Mouse (Mus musculus) kidney, postnatal 10 days (tissue): ENCODE results near the gene Sidt2.

ENCODE experiments used
- DNase-seq: peaks from one replicate; pipeline ENCODE4 v3.0.0; 2021; ENCODE audit warnings: mixed read lengths

The Sidt2 gene

DNA sequence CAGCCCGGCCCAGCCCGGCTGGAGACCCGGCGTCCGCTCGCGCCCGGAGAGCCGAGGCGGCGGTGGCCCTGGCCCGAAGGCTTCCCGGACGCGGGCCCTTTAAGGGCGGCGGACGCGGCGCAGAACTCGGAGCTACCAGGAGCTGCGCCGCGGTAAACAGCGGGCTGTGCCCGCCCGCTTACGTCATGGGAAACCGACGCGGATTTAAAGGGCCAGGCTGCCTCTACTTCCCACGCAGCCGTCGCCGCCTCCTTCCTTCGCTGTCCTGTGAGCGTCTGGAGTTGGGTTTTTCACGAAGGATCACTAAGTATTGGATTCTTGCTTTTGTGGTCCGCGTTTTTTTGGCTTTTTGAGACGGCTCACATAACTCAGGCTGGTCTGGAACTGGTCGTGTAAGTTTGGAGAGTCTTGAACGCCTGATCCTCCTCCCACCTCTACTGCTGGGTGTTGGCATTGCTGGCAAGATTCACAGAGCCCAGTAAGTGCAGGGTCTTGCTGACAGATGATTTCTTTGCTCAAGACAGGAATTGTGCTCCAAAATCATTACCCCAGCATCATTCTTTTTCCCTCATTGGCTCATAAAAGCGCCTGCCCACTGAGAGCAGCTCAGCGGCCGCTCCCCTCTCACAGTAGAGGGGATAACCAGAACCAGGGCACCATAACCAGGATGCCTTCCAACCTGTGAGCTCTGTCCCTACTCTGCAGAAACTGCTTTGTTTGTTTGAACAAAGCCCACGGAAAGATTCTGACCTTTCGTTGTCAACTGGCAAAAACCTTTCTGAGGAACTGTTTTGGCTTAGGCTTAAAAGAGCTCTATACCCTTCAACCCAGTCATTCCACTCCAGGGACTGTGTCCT is at the start of gene Sidt2:
Gene Sidt2 (minus strand): TSS at position 152 of the 857 bp plus-strand sequence.
- DNase-seq = peak; percentile 95

DNA sequence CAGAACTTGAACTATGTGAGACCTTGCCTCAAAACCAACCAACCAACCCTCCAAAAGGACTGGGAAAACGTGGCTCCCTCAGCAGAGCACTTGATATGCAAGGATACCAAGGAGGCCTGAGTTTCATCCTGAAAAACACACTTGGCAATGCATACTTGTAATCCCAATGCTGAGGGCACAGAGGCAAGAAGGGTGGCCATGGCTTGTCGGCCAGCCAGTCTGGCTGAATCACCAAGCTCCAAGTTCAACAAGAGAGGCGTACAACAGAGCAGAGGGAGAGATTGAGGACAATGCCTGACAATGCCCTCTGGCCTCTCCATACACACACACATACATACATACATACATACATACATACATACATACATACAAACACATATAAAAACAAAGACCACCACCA is 49.5 kb upstream of the Sidt2 start:
- no peak for DNase-seq

DNA sequence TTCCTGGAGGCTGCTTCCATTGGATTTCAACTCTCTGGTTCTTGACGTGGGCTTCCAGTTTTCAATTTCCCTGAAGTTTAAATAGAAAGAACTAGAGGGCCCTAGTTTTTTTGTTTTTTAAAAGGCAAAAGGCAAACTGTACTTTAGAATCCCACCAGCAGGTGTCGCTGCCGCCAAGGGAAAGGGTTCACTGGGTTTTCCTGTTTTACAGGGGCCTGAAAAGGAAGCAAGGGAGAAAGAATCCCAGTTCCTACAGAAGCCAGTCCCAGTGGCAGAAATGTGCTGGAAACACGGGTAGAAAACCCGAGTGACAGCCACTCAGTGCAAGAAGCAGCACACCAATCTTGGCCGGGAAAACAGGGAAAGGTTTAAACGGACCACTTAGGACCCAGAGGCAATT is 48.7 kb upstream of the Sidt2 start:
- peak; percentile 91 for DNase-seq

DNA sequence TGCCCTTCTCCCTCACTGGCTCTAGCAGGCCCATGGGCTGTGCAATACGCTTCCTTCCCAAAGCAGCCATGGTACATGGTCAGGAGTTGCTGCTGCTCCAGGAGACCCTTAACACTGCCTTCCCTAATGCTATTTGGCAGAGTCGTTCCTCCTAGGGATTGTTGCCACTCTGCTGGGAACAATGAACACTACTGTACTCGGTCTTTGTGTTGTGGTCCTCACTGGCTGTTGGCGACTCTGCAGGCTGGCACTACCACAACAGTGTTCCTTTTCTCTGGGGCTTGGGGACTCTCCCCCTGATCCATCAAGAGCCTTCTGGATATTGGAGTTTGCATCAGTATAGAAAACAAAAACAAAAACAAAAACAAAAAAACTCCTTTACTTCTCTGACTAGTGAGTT is 44.0 kb upstream of the Sidt2 start:
- no peak for DNase-seq

DNA sequence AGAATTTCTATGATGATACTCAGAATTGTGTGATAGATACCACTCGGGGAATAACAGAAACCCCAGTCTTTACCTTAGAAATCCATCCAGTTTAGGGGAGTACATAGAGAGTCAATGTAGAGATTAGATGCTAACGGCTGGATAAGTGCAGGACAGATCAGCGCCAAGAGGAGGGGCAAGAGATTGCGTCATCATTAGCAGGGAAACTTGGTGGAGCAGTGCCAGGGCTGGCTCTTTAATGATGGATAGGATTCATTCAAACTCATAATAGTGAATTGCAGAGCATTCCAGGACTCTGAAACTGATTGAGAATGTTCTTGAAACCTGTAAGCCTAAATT is 30.1 kb upstream of the Sidt2 start:
- DNase-seq = peak; percentile 79

DNA sequence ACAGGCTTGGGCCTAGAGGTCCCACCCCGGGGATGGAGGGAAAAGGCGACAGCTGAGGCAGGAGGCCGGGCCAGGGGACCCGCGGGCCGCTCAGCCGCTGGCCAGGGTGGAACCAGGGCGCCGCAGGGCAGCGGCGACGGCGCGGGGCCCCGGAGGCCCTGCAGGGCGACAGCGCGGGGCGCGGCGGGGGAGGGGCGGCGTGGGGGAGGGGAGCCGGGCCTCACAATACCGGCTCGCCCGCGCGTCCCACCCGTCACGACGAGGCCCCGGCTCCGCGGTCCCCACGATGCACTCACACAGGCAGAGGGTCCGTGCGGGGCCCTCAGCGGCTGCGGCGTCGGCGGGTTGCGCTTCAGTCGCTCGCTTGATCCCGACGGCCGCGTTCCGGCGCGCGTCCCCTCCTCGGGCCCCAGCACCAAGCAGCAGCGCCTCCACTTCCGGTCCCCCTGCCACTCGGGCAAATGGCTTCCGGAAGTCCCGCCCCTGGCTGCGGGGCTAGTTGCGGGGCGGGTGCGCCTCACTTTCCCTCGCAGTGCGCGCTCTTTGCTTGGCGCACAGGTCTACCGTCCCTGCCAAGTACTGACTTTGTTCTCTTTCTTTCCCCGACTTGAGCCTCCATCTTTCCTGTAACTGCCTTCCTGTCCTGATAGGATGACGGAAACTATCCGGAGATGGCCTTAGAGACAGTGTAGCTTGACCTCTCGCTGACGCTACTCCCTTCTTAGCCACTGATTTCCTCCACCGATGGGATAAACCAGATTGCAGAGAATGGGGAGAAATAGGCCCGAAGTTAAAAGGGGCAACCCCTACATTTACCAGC is 29.6 kb upstream of the Sidt2 start:
- peak; percentile 94 for DNase-seq

DNA sequence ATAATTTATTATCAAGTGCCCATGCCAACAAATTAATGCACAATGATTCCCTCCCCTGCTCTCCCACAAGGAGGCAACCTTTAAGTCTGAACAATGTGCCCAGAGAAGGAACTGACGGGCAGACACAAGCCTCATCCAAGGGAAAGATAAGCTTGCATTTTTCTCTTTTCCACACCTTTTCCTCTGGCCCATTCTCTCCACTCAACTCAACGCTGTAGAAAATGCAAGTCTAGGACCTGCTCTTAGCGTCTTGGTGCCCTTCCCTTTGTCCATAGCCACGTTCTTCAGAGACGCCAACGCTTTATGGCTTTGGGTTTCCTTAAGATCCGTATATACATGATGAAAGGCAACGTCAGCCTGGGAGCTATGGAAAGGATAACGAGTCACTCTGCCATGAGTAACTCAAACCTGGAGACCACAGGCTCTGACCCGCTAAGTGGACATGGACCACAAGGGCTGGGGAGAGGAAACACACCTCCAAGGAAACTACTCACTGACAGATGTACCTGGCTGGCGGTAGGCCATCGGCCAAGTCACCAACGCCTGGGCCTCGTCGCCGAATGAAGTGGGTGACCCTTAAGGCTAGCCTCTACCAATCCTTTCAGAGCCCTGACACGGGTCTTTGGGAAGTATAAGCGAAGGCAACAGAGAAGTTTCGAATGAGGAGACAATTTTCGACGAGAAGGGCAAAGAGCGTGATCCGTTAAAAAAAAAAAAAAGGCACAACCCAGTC is 28.8 kb upstream of the Sidt2 start:
- peak; percentile 53 for DNase-seq

DNA sequence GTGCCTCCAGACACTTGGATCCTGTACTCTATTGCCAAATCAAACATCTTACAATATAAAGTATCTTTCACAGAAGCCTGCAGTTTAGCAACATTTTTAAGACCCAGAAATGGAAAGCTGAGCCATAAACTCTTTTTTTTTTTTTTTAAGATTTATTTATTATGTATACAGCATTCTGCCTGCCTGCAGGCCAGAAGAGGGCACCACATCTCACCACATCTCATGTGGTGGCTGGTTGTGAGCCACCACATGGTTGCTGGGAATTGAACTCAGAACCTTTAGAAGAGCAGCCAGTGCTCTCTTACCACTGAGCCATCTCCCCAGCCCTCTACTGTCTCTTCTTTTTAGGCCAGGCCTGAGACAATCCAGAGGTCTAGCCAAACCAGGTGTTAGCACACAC is 26.3 kb upstream of the Sidt2 start:
- DNase-seq = no peak

DNA sequence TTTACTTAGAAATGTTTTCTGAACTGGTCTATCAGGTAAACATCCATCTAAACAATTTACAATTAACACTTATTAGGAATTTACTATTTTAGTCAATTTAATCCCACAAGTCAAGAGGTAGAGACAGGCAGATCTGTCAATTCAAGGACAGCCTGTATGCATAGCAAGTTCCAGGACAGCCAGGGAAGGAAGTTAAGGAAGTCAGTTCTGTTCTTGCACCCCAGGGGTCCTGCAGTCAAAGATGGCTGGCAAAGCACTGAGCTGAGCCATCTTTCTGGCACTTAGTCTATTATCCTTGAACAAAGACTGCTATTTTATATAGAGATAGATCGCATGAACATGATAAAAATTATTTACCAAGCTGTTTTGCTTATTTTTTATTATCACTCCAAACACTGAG is 25.6 kb upstream of the Sidt2 start:
- no peak for DNase-seq

DNA sequence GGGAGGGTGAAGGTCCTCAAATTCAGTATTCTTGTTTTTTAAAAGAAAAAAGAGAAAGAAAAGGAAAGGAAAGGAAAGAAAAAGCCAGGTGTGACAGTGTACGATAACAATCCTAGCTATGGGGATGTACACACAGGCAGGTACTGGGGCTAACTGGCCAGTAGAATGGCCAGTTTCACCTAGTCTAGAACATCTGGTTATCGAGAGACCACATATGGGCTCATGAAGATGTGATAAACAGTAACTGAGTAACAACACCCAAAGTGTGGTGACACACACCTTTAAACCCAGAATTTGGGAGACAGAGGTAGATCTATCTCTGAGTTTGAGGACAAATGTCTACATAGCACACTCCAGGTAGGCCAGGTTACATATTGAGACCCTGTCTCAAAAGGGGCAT is 24.7 kb upstream of the Sidt2 start:
- no peak for DNase-seq

DNA sequence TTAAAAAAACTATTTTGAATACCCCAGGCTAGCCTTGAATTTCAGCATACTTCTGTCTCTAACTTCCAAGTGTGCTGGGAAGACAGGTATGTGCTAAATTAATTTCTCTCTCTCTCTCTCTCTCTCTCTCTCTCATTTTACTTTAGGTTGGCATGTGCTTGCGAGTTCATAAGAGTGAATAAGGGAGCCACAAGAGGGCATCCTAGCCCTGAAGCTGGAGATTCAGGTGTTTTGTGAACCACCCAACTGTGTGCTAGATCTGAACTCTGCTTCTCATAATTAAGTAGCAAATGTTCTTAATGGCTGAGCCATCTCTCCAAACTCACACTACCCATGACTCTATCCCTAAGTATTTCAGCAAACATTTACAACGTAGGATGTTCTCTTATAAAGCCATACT is 21.8 kb upstream of the Sidt2 start:
- DNase-seq = no peak

DNA sequence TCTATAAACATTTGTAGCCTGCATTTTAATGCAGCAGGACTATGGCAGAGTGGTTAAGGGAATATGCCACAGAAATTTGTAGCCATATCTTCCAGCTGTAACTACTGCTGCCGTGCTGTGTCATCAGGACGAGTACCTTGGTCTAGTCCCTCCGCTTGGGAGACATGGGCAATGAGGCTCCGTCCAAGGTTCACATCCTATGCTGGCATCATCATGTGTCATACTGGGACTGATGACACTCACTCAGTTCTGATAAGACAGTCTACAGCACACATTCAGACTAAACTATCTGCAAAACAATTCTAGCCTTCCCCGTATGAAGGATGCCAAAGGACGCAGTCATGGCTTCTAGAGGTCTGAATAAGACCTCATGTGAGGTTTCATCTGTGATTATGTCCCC is 8.5 kb upstream of the Sidt2 start:
- no peak for DNase-seq

DNA sequence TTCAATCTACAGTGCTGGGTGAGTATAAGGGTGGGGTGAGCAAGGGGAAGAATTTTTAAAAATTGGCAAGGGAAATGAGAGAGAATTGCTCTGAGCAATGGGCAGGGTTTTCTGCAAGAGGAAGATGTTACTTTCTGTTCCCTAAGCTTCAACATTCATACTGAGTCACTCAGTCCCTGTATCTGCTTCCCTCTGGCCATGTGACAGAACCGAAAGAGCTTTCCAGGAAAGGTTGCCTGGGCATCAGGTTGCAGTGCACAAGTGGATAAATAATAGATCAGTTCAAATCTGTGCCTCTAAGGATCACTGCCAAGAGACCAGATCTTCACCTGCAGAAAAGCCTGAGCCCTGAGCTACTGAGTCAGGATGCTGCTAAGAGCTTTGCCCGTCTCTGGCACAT is 6.8 kb upstream of the Sidt2 start:
- DNase-seq = no peak

DNA sequence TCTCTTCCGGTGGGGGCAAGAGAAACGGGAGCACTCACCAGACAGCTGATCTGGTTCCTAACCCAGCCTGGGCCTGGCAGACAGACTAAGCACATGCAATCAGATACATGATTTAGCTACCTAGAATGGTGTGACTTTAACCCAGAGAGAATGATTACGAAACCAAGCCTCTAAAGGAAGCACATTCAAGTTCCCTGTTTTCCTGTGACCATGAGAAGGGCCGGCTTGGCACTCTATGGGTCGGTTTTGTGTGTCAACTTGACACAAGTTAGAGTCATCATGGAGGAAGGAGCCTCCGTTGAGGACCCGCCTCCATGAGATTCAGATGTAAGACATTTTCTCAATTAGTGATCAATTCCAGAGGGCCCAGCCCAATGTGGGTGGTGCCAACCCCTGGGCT is 4.6 kb upstream of the Sidt2 start:
- DNase-seq = no peak

DNA sequence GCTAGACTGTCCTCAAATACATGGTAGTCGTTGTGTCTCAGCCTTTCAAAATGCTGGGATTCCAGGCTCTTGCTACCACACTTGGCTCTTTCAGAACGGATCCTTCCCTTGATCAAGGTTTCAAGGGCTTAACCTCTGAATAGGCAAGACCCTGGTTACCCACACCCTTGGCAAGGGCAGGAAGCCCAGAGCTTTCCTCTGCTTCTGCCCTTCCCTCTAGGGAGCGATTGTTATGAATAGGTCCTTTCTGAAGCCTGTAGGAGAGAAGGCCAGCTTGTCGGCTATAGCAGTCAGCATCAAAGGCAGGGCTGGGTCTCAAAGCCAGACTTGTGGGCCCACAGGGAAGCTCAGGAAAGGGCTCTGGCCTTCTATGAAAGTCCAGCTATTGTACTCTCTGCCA is 3.8 kb upstream of the Sidt2 start:
- no peak for DNase-seq

DNA sequence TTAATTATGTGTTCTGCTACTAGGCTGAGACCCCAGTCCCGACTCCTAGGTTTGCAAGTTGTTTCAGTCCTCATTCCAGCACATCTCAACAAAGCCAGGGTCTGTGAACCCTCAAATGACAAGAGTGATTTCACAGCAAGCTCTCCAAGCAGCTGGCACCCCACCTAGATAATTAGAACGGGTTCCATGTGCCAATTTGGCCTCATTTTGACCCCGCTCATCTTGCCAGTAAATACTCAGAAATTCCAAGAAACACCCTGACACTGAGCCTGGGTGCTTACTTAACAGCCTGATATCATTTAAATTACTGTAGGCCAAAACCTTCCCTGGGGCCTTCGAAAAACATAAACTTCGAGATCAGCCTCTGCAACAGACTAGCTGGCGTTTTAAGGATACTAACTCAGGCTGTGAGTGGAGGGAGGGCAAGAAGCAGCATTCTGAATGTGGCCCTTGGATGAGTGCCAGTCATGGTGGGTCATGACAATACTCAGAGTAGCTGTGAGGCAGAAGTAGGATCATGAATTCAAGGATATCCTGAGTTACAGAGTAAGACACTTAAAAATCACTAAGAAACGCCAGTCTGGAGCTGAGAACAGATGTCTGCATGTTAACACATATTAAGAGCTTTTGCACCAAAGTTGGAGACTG is 3.1 kb upstream of the Sidt2 start:
- DNase-seq = peak; percentile 68

DNA sequence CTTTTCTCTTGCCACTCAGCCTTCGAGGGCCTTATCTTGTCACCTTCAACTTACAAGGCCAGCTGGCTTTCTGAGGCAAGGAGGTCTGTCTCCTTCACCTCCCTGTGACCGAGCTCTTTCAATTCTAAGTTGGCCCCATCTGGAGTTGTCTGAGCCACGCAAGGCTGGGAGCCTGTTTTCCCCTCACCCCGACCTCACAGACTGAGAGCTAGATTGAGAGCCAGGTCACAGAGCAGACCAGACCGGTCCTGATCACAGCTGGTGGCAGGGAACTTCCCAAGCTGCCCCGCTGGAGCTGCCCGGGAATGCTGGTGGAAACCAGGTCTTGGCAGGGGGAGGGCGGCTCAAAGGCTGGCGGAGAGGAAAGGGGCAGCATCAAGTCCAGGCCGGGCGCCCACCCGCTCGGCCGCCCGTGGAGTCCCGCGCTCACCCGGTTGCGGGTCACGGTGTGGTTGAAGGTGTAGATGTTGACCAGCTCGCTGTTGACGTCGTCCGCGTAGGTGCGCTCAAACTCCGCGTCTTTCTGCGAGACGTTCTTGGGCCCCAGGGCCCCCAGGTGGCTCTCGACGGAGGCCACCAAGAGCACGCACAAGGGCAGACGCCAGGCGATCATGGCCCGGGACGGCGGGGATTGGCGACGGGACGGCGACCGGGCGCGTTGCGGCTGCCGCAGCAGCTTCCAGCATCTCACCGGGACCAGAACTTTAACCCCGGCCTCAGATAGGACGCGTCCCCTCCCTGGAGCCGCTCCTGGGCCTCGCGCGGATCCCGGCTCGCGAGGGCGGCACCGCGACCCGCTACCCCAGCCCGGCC is 558 bp downstream of the Sidt2 start:
- peak; percentile 79 for DNase-seq

DNA sequence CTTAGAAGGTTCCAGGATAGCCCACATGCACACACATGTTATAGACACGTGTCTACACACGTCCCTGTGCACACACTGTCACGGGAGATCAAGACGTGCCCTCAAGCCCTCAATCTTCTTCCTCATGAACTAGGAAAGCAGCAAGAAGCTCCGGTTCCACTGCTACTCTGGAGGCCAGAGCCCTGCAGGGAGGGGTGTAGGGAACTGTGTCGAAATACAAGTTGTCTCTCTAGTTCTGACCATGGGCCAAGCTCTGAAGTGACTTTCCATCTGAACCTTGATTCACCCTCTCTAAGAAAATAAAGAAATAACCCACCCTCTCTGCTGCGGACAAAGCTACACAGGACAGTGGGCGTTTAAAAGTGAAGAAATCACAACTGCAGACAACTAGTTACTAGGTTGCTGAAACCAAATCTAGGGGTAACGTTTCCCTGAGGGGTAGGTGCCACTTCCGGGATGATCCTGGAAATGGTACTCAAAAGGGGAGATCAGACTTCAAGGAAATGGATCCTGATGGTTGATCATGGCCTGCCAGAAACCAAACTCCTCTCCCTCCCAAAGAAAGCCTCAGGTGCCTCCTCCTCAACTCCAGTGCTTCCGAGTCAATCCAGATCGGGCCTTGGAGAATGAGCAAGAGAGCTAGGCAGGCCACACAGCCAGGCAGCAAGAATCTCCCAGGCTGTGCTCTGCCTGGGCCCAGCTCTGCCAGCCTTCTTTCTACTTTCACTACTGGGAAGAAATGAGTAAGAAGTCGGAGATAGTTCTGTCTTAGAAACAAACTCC is 1.4 kb downstream of the Sidt2 start:
- DNase-seq = no peak

DNA sequence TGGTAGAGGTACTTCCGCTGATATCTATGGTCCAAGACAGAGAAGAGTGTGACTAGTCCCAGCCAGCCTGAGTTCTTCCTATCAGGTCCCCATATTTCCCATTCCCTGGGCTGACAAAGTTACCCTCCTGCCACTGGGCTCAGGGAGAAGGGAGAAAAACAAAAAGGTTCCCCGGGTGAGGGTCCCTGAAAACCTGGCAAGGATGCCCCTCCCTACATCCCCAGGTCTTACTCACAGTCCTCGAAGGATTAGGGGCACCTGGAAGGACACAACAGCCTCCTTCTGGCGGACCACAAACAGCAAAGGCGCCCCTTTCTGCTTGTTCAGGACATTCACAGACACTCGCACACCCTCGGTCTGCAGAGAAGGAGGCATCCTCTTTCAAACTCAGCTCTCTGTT is 2.2 kb downstream of the Sidt2 start:
- DNase-seq = no peak

DNA sequence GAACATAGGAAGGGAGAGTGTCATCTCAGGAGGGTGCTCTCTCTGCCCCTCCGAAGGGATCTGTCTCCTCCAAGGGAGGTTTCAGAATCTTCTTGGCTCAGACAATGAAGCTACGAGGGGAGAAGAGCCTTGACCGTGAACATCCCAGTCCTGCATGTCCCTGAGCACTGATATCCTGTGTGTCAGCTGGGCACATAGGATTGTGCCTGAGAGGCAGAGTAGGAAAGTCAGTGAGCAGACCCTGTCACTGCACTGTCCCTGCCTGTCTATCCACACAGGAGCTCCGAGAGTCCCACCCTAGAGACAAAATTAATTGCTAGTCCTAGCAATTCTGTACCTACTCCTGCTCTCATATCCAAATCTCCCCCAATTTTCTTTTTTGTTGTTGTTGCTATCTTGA is 3.0 kb downstream of the Sidt2 start:
- no peak for DNase-seq

DNA sequence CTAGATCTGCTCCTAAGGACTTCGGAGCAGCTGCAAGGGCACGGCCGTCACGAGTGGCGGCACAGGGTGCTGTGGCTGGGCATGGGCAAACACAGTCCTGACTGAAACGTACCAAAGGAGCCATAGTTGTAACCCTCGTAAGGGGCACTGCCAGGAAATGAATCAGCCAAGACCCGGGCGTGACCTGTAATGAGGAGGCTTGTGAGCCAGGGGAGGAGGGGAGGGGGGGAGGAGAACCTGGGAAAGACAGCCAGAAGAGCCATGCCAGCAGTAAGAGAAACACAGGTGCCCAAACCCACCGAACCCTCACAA is 8.2 kb downstream of the Sidt2 start:
- DNase-seq = no peak
